Mouse (Mus musculus): ENCODE results near the gene Depp1.
A peak's percentile ranks its signal among the peaks of the same experiment; 100 is the strongest.

The Depp1 gene

GRCm38 (mm10) chr6:116651437-116652118 is 1.2 kb downstream of the Depp1 start:
- no peak for DNase-seq

- no peak for DNase-seq
These were observed 2.8 kb downstream of the Depp1 start for GRCm38 (mm10) chr6:116653191-116653590.

- peak; percentile 56 to 59 for DNase-seq
These were observed 3.5 kb downstream of the Depp1 start for GRCm38 (mm10) chr6:116653684-116654454.

GRCm38 (mm10) chr6:116663364-116663763 is 13.0 kb downstream of the Depp1 start:
- no peak for DNase-seq

- DNase-seq = no peak
These were observed 13.6 kb downstream of the Depp1 start for GRCm38 (mm10) chr6:116664031-116664430.

GRCm38 (mm10) chr6:116664830-116665229 is 14.4 kb downstream of the Depp1 start:
- DNase-seq = no peak

GRCm38 (mm10) chr6:116666085-116666750 is 15.8 kb downstream of the Depp1 start:
- no peak for DNase-seq

- no peak for DNase-seq
These were observed 16.5 kb downstream of the Depp1 start for GRCm38 (mm10) chr6:116666892-116667291.

- DNase-seq = no peak
These were observed 17.0 kb downstream of the Depp1 start for GRCm38 (mm10) chr6:116667382-116667781.

- DNase-seq = no peak
These were observed 18.5 kb downstream of the Depp1 start for GRCm38 (mm10) chr6:116668682-116669470.

- no peak for DNase-seq
These were observed 19.7 kb downstream of the Depp1 start for GRCm38 (mm10) chr6:116670144-116670543.

- no peak for DNase-seq
These were observed 20.6 kb downstream of the Depp1 start for GRCm38 (mm10) chr6:116671031-116671430.

GRCm38 (mm10) chr6:116671768-116672167 is 21.4 kb downstream of the Depp1 start:
- DNase-seq = no peak

GRCm38 (mm10) chr6:116672349-116672748 is 21.9 kb downstream of the Depp1 start:
- no peak for DNase-seq

- DNase-seq = peak; percentile 55 to 58
These were observed 23.3 kb downstream of the Depp1 start, which contains the start of gene Rassf4 for GRCm38 (mm10) chr6:116673471-116674282. Gene Rassf4 (minus strand): TSS chr6:116673952.

- DNase-seq = no peak
These were observed 24.0 kb downstream of the Depp1 start for GRCm38 (mm10) chr6:116674283-116674886.

GRCm38 (mm10) chr6:116676355-116676913 is 26.0 kb downstream of the Depp1 start:
- no peak for DNase-seq

- DNase-seq = no peak
These were observed 26.9 kb downstream of the Depp1 start for GRCm38 (mm10) chr6:116677321-116677720.

GRCm38 (mm10) chr6:116679563-116680288 is 29.3 kb downstream of the Depp1 start:
- no peak for DNase-seq

- DNase-seq = no peak
These were observed 31.9 kb downstream of the Depp1 start for GRCm38 (mm10) chr6:116682317-116682716.
